Mouse (Mus musculus) monocyte, adult 2 months (primary cell): Measurements from ENCODE around the gene Clic4.
A peak's percentile ranks its signal among the peaks of the same experiment; 100 is the strongest.
"Not testable (repeated sequence)": the region's sequence is repeated elsewhere in the genome, so short reads cannot be mapped to it uniquely, and the experiment has no call there.

ENCODE experiments used
- DNase-seq, 2 experiments: peaks; one replicate each; pipeline ENCODE4 v3.0.0; 2022; ENCODE audit warnings: low spot score in 2 of 2, low read depth in 1 of 2

Gene Clic4

DNA sequence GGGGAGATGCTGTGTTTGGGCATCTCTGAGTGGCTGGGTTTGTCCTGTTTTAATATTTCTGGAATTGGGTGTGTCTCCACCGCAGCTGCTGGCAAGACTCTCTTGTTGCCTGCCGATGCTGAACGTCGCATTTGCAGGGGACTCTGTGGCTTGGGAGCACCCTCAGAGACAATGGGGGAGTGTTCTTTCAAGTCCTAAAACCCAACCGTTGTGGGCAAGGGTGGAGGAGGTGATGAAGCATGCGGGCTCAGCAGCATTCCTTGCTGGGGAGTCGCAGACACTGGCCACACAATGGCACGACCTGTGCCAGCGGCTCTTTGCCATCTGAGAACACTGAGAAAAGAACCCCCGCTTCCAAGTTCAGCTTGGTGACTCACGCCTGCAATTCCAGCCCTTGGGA, 81.0 kb downstream of the Clic4 start:
- DNase-seq: no peak

DNA sequence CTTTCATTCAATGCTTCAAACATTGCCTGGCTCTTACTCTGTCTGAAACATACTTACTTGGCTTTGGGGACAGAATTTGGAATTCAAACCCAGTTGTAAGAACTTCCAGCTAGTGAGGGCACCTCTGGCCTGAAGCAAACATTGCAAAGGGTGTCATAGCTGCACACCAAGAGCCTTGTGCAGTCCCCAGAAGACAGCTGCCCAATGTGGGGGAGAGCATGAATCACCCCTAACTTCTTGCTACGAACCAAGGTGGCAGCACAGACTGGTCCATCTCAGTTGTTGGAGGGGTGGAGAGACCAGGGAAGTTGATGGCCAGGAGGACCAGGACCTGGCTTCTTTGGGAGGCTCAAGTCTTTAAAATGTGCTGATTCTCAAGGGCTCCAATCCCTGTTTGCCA, 81.4 kb downstream of the Clic4 start:
- DNase-seq: no peak

DNA sequence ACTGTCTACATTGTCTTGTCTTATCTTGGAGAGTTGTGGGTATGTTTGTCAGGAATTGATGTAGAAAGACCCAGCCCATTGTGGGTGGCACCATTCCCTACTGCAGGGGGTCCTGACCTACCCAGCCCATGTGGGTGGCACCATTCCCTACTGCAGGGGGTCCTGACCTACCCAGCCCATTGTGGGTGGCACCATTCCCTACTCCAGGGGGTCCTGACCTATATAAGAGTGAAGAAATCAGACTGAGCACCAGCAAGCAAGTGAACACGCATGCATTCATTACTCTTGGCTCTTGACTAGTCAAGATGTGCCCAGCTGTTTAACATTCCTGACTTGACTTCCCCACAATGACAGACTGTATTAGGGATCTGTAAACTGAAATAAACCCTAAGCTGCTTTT, 82.2 kb downstream of the Clic4 start:
- DNase-seq: no peak

DNA sequence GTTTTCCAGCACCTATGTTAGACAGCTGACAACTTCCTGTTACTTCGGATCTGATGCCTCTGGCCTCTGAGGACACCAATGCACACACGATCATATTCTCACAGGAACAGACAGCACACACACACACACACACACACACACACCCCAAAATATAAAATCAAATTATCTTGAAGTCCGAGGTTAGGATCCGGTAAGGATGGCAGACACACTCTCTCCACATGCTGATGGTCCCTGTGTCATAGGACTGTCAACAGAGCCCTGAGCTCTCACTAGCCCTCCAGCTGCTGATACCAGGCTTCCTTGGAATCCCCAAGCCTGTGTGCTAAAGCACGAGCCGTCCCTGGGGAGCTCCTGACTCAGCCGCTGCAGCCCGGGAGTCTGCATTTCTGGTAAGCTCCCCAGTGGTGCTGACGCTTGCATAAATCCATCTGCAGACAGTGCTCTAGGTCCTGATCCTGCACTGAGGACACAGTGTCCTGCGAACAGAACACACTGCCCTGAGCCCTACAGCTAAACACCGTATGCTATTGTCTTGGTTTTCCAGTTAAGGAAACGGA, 83.1 kb downstream of the Clic4 start:
- no peak for DNase-seq

DNA sequence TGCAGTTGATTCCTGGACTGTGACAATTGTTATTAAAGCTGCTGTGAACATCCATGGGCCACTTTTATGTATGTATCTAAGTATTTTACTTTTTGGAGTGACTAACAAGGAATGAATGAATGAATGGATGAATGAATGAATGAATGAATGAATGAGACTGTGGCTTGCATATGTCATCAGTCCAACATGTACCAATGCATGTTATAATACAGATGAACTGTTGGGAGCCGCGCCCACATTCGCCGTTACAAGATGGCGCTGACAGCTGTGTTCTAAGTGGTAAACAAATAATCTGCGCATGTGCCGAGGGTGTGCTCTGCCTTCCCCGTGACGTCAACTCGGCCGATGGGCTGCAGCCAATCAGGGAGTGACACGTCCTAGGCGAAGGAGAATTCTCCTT, 88.3 kb downstream of the Clic4 start:
- DNase-seq: not testable (repeated sequence)

DNA sequence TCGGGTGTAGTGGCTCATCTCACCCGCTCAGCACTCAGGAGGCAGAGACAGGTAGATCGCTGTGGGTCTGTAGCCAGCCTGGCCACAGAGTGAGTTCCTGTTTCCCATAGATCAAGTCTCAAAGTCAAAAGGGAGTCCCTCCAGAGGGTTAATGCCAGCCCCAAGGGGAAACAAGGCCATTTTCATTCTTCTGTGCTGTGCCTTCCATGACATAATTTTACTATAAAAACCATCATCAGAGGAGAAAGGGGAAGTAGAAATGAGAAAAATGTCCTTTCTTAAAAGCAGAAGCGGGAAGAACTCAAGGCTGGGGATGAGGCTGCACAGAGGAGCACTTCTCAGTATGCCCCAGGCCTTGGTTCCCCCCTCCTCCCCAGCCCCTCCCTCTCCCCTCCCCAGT, 90.8 kb downstream of the Clic4 start:
- peak; percentile 41 to 56 for DNase-seq

DNA sequence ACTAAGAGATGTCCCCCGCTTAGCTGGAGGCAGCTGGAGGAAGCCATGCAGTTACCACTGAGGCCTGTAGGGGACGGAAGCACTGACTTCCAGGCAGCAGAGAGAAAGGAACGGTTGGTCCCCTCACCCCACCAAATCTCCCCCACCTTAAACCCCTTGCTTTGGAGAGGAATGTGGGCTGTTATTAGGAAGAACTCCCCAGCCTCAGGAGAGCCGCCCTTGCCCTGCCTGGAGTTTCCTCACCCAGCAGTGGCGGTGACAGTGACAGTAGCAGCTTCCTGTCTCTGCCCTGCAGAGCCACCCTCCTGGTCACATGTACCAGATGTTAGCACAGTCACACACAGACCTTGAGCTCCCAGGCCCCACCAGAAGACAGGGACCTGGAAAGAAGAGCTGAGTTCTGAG, 93.5 kb downstream of the Clic4 start:
- peak; percentile 26 to 58 for DNase-seq

DNA sequence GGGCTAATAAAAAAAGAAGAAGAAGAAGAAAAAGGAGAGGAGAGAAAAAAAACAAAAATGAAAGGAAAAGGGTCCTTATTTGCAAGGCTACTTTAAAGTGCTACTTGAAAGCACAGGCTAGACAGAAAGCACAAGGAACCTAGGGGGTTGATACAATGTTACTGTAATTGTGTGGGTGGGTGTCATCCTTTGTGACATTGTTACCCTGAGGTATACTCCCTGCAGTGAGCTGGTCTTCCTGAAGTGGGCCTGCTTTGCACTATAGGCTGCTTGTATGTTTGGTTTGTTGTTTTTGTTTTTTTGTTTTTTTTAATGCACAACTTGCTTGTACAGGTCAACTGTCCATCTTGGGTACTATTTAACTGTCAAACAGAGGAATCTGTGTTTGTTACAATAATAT, 95.0 kb downstream of the Clic4 start:
- no peak for DNase-seq

DNA sequence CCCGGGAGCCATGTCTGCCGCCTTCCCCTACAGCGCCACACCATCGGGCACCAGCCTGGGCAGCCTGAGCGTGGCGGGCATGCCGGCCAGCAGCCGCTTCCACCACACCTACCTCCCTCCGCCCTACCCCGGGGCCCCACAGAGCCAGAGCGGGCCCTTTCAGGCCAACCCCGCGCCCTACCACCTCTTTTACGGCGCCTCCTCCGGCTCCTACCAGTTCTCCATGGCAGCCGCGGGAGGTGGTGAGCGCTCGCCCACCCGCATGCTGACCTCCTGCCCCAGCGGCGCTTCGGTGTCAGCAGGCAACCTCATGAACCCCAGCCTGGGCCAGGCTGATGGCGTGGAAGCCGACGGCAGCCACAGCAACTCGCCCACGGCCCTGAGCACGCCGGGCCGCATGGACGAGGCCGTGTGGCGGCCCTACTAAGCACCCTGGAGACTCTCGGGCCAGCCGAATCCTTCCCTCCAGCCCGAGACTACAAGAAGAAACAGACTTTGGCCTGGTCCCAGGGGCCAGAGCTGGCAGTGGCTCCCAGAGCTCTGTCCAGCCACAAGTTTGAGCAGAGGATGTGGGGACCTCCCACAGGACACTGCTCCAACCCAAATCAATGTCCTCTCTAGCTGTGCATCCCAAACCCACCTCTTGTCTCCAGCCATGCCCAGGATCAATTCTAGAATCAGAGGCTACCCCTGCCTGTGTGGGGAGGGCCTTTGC, 97.1 kb downstream of the Clic4 start:
- no peak for DNase-seq

DNA sequence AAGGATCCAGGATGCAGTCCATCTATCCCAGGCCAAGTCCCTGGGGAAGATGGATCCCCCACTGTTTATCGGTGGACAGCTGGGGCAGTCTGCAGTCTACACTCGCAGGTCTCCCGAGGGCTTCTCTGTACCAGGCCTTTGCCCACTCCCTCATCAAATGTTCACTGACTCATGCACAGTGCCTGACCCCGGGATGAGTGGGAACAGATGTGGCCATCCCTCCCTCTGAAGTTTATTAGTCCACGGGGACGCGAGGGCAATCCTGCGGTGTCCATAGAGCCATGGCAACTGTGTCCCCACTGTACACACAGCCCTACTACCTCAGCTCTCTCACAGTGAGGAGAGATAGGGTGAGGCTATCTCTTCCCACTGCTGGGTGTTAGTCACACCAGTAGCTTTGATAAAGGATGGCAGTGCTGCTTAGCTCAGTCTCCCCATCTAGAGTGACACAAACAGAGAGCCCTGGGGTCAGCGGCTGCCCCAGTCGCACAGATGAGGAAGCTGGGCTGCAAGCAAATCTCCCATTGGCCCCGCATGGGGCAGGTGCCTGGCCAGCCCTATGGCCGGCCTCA, 101.2 kb downstream of the Clic4 start:
- no peak for DNase-seq

DNA sequence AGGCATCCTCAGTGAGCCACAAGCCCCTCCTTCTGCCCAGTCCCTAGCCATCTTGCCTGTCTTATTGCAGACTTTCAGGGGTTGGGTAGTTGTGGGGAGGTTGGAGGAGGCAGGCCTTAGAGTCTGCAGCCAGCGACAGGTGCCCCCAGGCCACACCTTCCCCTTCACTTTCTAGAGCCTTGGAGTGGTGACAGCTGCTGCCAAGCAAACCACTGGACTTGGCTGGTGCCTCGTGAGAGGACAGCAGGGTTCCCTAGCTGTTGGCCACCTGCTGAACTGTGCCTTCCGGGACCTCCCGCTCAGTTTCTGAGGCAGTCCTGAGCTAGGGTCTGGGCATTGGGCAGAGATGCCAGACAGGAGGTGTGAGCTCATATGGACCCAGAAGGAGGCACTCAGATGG, 103.1 kb downstream of the Clic4 start:
- DNase-seq: no peak

DNA sequence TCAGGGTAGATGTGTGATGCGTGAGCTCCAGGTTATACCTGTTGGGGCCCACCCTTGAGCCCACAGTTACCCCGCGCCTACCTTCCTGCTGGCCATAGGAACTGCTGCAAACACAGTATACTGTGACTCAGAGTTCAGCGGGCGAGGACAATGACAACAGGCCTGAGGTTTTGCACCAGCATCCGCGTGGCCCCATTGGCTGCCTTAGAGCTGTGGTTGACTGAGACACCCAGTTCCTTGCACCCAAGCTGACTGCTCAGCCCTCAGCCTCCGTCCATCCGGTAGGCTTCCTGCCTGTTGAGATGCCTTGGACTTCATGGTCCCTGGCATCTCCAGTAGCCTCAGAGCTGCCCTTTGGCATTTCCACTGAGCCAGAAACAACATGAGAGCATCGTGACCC, 103.5 kb downstream of the Clic4 start:
- DNase-seq: no peak

DNA sequence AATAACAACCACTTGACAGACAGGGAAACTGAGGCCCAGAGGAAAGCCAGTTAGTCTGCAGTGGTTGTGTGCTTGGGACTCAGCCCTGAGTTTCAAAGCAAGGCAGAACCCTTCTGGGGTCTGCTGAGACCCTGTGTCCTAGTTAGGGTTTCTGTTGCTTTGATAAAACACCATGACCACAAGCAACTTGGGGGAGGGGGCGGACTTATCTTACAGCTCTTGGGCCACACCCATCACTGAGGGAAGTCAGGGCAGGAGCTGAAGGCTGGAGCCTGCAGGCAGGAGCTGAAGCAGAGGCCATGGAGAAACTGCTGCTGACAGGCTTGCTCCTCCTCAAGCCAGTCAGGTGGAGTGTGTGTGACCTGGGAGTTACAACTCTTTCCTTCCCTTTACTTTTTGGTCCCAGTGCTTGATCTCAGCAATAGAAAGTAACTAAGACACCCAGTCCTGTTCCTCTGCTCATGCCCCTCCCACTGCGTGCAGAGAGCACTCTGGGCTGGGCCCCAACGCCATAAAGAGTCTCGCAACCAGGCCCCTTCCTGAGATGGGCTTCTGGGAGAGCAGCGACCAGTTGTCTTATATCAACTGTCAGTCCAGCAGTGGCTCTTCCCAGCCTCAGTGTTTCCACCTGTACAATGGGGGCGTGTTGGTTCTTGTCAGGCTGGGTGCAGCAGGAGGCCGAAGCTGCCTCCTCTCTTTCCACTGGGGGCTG, 104.6 kb downstream of the Clic4 start:
- DNase-seq: no peak

DNA sequence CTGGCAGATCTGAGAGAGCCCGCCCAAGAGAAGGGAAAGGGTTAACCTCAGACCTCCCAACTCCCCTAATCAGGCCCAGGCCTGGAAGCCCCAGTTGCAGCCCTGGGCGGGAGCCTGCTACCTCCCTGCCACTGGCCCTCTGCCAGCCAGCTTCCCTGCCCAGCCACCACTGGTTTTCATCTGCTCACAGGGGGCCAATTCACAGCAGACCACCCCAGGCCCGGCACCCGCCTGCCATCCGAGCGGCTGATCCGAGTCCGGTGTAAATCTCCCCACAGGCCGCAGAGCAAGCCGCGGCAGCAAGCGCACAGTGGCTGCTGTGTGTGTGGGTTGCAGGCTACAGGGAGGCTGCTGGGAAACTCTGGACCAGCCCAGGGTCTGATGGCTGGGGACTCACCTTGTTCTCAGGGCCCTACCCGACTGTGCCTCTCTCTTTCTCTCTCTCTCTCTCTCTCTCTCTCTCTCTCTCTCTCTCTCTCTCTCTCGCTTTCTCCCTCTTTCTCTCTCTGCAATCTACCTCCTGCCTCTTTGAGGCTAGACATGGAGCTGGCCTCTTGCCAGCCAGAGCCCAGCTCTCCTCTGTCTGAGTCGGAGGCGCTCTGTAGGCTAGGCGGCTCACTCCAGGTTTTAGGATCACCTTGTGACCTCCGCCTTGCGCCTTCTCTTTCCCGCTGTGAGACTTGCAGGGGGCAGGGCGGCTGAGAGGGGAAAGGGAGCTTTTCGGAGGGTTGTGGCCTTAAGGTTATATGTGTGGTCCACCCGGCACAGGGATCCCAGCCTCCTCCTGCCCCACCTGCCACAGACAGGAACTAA, 106.0 kb downstream of the Clic4 start:
- DNase-seq: no peak

DNA sequence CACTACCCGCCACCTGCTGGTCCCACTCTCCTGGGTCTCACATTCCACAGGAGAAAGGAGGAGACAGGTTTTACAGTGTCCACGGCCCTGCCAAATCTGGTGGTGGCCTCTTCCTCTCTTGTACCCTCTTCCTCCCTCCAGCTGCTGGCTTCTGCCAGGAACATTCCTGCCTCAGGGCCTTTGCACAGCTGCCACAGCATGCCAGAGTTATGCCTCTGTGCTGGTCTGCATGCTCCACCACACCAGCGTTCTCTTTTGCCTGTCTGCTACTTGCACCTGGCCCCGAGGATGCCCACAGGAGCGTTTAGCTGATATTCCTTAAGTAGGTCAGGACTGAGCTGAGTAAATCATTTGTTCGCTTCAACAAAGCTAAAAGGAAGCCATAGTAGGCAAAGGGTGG, 106.9 kb downstream of the Clic4 start:
- no peak for DNase-seq
